Mouse (Mus musculus) testis, adult 2 months (tissue): ENCODE results near the gene Pak1ip1. TPM values are rescaled to one million over a fixed set of nuclear protein-coding genes. Genes with fewer than 3 reads are reported as not detected.
"Not testable (repeated sequence)": the region's sequence is repeated elsewhere in the genome, so short reads cannot be mapped to it uniquely, and the experiment has no call there.

Experiments
- H3K27ac ChIP-seq: fragments of 200-500 bp; 2 replicates; pipeline ENCODE4 v1.5.1; 2012; ENCODE audit warnings: low read depth, low read length; ENCODE audit not compliant: control insufficient read depth, insufficient read depth
- H3K27me3 ChIP-seq: fragments of 200-500 bp; 2 replicates; pipeline ENCODE4 v1.6.1; 2012; ENCODE audit warnings: mild to moderate bottlenecking, low read length, moderate library complexity; ENCODE audit not compliant: control insufficient read depth, insufficient read depth
- H3K36me3 ChIP-seq: fragments of 200-500 bp; 2 replicates; pipeline ENCODE4 v1.6.1; 2012; ENCODE audit warnings: mild to moderate bottlenecking, low read length; ENCODE audit not compliant: control insufficient read depth, insufficient read depth
- H3K4me1 ChIP-seq: fragments of 200-500 bp; 2 replicates; pipeline ENCODE4 v1.6.1; 2012; ENCODE audit warnings: low read length; ENCODE audit not compliant: control insufficient read depth, insufficient read depth
- H3K4me3 ChIP-seq: fragments of 200-500 bp; 2 replicates; pipeline ENCODE4 v1.5.1; 2012; ENCODE audit warnings: low read depth, mild to moderate bottlenecking, low read length, moderate library complexity, mixed read lengths; ENCODE audit not compliant: control insufficient read depth
- CTCF ChIP-seq: fragments of 200-500 bp; IDR thresholded peaks from 2 replicates; pipeline ENCODE4 v1.5.1; 2012; ENCODE audit warnings: low read depth, mild to moderate bottlenecking, inconsistent platforms, low read length, moderate library complexity; ENCODE audit not compliant: control insufficient read depth, insufficient read depth, insufficient replicate concordance
- POLR2A ChIP-seq: fragments of 200-500 bp; IDR thresholded peaks from 2 replicates; pipeline ENCODE4 v1.6.1; 2012; ENCODE audit warnings: low read depth, mild to moderate bottlenecking, inconsistent platforms, low read length, moderate library complexity; ENCODE audit not compliant: control insufficient read depth
- polyA plus RNA-seq: library from polyadenylated mRNA; depleted of rRNA; stranded (reverse); fragments of >200 nt; gene quantifications from 2 replicates; pipeline ENCODE4 v1.2.3, GENCODE M21; 2012

Pak1ip1 gene
- polyA plus RNA-seq, 1 experiment: 25.5 TPM

DNA sequence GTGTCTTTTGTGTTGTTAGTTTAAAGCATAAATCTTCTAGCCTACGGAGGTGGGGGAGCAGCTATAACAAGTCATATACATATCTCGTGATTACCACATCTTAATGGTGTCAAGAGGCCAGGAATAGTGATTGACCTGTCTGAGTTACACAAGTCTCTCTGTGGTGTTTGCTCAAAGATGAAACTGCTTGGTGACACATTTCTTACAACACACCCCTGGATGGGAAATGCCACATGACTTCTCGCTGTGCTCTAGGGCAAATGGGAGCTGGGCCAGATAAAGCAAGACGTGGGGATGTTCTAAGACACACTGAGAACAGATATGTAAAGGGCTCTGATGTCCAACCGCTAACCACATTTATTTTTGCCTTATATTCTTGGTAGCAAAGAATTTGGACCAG, 29.6 kb upstream of the Pak1ip1 start:
- H3K27ac ChIP-seq: no peak overlapping the region
- TF ChIP-seq CTCF: no peak
- no peak for TF ChIP-seq POLR2A
- no peaks in the 10 kb centered on the region for H3K27me3 ChIP-seq
- H3K4me3 ChIP-seq: no peak overlapping the region
- no peaks in the 10 kb centered on the region for H3K4me1 ChIP-seq
- H3K36me3 ChIP-seq: no peaks in the 10 kb centered on the region

DNA sequence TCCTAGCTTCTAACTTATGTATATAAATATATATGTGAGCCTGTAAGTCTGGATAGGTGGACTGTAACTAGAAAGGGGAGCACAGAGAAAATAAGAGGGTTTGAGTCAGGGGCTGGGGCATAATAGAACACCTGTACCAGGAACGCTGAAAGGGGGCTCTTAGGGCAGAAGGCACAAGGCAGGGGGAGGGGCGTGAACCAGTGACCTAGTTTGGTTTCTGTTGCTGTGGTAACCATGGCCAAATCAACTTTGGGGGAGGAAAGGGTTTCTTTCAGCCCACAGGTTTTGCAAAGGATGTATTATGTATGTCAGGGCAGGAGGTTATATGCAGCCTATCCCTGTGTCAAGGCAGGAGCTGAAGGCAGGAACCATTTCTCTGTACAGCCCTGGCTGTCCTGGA, 29.0 kb upstream of the Pak1ip1 start:
- Histone ChIP-seq H3K36me3 (no peaks in the 10 kb centered on the region), H3K4me3 (no peak overlapping the region), H3K27me3 (no peaks in the 10 kb centered on the region), H3K27ac (no peak overlapping the region), H3K4me1 (no peaks in the 10 kb centered on the region)
- TF ChIP-seq POLR2A (no peak), CTCF (no peak)

DNA sequence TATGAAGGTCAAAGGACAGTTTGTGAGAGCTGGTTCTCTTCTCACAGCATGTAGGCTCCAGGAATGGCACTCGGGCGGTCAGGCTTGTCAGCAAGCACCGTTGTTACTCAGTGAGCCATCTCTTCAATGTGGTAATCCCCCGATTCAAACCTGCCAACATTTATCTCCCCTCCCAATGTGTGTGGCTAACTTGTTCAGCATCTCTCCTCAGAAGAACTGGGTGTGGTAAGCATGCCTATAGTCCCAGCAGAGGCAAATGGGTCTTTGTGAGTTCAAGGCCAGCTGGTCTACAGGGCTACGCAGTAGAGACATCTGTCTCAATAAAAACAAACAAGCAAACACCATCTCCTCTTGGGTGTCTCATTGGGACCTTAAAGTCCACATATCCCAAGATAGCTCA, 27.8 kb upstream of the Pak1ip1 start:
- Histone ChIP-seq H3K27me3 (no peaks in the 10 kb centered on the region), H3K4me1 (peaks cover 4% of the 10 kb centered on the region; the same call in 1 of the 2 replicates), H3K36me3 (no peaks in the 10 kb centered on the region), H3K4me3 (no peak overlapping the region), H3K27ac (no peak overlapping the region)
- no peak for TF ChIP-seq POLR2A

DNA sequence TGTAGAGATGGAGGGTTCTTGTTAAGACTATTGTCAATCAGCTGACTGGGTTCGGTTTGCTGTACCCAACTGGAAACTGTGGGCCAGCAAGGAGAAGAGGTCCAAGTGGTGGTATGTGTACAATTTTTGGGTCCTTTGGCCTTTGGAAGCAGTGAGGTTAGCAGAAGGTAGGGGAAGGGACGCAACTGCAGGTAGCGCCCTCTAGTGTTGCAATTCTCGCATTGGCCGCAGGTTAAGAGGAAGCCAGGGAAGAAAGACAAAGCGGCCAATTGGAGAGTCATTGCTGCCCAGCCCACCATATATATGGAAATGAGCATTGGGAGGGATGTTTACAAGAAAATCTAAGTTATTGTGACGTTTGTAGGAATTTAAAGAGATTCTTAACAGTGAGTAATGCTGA, 23.2 kb upstream of the Pak1ip1 start:
- peaks cover 4% of the 10 kb centered on the region; the same call in 1 of the 2 replicates for H3K4me1 ChIP-seq
- no peak overlapping the region for H3K27ac ChIP-seq
- no peak overlapping the region for H3K4me3 ChIP-seq
- H3K36me3 ChIP-seq: no peaks in the 10 kb centered on the region
- no peaks in the 10 kb centered on the region for H3K27me3 ChIP-seq
- no peak for TF ChIP-seq POLR2A
- TF ChIP-seq CTCF: peak; percentile 96

DNA sequence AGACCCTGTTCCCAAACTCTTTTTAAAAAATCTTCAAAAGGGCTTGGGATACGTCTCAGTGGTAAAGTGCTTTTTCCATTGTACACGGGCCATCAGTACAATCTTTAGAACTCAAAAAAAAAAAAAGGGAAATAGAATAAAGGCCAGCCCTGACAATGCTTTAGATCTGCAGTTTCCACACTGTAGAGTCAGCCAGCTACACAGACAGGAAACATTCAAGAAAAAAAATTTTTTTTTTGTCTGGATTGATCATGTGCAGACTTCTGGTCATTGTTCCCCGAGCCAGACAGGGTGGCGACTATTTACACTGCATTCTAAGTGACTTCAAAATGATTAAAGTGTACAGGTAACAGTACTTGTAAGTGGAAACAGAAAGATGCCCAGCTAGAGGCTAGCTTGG, 22.2 kb upstream of the Pak1ip1 start:
- H3K36me3 ChIP-seq: no peaks in the 10 kb centered on the region
- peaks cover 4% of the 10 kb centered on the region; the same call in 1 of the 2 replicates for H3K4me1 ChIP-seq
- TF ChIP-seq POLR2A: no peak
- TF ChIP-seq CTCF: no peak
- H3K27ac ChIP-seq: no peak overlapping the region
- H3K27me3 ChIP-seq: no peaks in the 10 kb centered on the region
- no peak overlapping the region for H3K4me3 ChIP-seq

DNA sequence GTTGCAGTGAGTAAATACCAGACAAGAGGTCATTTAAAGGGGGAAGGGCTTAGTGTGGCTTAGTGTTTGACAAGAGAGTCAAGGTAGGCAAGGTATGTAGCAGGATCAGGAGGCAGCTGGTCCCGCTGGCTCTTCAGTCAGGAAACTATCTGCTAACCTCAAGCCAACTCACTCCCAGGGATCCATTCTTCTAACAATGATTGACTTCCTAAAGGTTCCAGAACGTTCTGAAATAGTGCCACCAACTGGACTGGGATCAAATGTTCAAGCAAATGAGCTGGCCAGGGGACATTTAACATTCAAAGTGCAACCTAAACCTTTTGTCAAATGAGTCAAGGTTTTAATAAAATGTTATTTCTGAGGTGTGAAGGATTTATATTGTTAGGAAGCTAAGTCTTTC, 21.5 kb upstream of the Pak1ip1 start:
- H3K36me3 ChIP-seq: no peaks in the 10 kb centered on the region
- no peak overlapping the region for H3K4me3 ChIP-seq
- no peak for TF ChIP-seq CTCF
- no peak for TF ChIP-seq POLR2A
- H3K4me1 ChIP-seq: peaks cover 4% of the 10 kb centered on the region; the same call in 1 of the 2 replicates
- no peaks in the 10 kb centered on the region for H3K27me3 ChIP-seq
- no peak overlapping the region for H3K27ac ChIP-seq

DNA sequence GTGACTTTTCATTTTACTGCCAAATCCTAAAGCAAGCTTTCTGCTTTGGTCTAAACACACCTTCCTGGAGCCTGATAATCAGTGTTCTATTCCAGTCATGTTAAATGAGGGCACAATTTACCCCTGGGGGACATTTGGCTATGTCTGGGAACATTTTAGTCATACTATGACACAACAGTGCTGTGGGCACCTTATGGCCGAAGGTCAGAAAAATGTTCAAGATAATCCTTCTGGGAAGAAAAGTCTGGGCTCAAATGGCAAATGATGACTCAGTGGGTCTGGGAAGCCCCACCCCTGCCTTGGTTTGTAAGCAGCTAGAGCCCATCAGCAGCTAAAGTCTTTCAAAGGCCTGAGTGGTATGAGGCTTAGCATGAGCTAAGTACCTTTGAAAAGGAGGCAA, 18.1 kb upstream of the Pak1ip1 start:
- H3K4me3 ChIP-seq: no peak overlapping the region
- no peak overlapping the region for H3K27ac ChIP-seq
- no peaks in the 10 kb centered on the region for H3K27me3 ChIP-seq
- H3K4me1 ChIP-seq: peaks cover under 1% of the 10 kb centered on the region; the same call in 1 of the 2 replicates
- TF ChIP-seq POLR2A (no peak), CTCF (no peak)
- H3K36me3 ChIP-seq: no peaks in the 10 kb centered on the region

DNA sequence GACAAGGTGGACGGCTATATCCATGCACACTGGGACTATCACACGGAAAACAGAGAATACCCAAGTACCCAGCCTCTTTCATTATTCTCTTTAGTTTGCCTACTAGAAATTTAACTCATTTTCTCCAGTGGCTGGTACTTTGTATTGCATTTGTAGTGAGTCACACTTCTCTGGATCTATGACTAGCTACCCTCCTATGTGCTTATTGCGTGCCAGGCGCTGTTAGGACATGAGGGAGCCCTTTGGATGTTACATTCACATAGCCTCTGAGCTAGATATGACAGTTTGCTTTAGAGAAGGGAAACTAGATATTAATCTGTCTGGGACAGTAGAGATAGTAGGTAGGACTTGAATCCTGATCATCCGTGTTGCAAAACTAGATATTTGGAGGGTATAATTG, 14.7 kb upstream of the Pak1ip1 start:
- Histone ChIP-seq H3K36me3 (no peaks in the 10 kb centered on the region), H3K4me3 (no peak overlapping the region), H3K4me1 (no peaks in the 10 kb centered on the region), H3K27ac (no peak overlapping the region), H3K27me3 (no peaks in the 10 kb centered on the region)
- TF ChIP-seq POLR2A (no peak), CTCF (no peak)

DNA sequence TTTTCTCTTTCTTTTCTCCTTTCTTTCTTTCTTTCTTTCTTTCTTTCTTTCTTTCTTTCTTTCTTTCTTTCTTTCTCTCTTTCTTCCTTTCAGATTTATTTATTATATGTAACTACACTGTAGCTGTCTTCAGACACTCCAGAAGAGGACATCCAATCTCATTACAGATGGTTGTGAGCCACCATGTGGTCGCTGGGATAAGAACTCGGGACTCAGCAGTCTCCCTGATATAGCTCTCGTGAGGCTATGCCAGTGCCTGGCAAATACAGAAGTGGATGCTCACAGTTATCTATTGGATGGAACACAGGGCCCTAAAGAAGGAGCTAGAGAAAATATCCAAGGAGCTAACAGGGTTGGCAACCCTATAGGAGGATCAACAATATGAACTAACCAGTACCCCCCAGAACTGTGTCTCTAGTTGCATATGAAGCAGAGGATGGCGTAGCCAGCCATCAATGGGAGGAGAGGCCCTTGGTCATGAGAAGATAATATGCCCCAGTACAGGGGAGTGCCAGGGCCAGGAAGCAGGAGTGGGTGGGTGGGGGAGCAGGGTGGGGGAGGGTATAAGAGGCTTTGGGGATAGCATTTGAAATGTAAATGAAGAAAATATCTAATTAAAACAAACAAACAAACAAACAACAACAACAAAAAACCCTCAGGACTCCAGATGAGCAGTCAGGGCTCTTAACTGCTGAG, 13.1 kb upstream of the Pak1ip1 start:
- not testable (repeated sequence) for H3K36me3 ChIP-seq, H3K4me1 ChIP-seq, H3K27me3 ChIP-seq, H3K27ac ChIP-seq, H3K4me3 ChIP-seq
